Mouse (Mus musculus): ENCODE results near the gene Ankrd39.

DNA sequence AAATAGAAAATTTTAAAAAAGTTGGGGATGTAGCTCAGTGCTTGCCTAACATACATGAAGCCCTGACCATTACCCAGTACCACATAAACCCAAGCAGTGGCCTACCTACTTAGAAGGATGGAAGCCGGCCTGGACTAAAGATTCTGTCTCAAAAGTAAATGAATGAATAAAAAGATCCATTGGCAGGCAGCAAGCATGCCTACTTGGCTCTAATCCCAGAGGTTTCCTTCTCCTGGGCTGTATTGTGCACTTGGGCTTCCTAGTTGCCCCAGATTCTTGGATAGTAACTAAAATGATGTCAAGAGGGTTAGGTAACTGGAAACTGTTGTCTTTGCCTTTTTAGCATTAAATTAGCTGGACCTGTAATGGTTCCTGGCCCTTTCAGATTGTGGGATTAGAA is 33.9 kb downstream of the Ankrd39 start:
- TF ChIP-seq CTCF (IDR thresholded peaks at IDR 0.05) (no peak), POLR2A (IDR thresholded peaks at IDR 0.05; ENCODE audit: insufficient read depth, low read depth, low read length) (no peak)
